Mouse (Mus musculus): Measurements from ENCODE around the gene Plekha7.

DNA sequence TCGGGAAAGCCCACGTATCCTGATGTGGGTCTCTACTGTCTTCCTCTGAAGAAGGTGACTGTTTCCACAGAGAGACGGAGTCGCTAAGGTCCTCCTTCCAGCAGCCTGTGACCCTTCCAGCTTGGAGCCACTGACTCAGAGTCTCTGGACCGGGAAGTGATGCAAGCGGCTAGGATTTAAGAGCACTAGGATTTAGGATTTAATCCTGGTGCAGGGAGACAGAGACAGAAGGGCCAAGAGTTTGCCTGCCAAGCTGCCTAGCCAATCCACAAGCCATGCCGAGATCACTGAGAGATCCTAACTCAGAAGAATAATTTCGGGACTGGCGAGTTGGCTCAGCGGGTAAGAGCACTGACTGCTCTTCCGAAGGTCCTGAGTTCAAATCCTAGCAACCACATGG, 59.6 kb downstream of the Plekha7 start:
- TF ChIP-seq CTCF (IDR thresholded peaks at IDR 0.05; ENCODE audit: insufficient read depth, low read length): no peak
- no peak for TF ChIP-seq POLR2A (IDR thresholded peaks at IDR 0.05; ENCODE audit: borderline replicate concordance, extremely low read depth, low read depth, low read length)

Measured in lung, adult 2 months (tissue).